Mouse (Mus musculus) liver, adult 2 months (tissue): Measurements from ENCODE around the gene Kif1b.

Experiments
- CTCF ChIP-seq: fragments of 200-500 bp; IDR thresholded peaks from 2 replicates; pipeline ENCODE4 v1.5.1; 2011; ENCODE audit warnings: low read depth, low read length, control low read depth
- POLR2A ChIP-seq: fragments of 200-500 bp; IDR thresholded peaks from 2 replicates; pipeline ENCODE4 v1.6.1; 2011; ENCODE audit warnings: low read length, control low read depth; ENCODE audit not compliant: insufficient read depth; ENCODE audit errors: extremely low read depth

GRCm38 (mm10) chr4:149228256-149228655 is 79.2 kb downstream of the Kif1b start:
- TF ChIP-seq POLR2A (no peak), CTCF (no peak)
